Mouse (Mus musculus): Measurements from ENCODE around the gene Krt25. TPM values are rescaled to one million over a fixed set of nuclear protein-coding genes. Genes with fewer than 3 reads are reported as not detected.
A peak's percentile ranks its signal among the peaks of the same experiment; 100 is the strongest.

Gene Krt25
- total RNA-seq, 2 experiments from 2014 or later, result not detected

DNA sequence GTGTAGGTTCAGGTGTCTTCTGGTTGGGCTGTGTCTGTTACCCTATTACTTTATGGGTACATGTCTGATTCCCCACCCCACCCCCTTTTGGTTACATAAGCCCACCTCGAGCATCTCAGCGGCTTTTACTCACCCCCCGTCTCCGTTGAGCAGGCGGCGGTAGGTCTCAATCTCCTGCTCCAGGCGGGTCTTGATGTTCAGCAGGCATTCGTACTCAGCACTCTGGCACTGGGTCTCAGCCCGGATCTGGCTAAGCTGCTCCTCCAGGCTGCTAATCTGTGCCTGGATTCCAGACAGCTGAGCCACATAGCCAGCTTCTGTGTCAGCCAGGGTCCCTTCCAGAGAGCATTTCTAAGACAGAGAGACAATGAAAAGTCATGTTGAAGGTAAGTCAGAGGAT is 41.6 kb downstream of the Krt25 start:
- intact Hi-C loops (cut with DNase I), result no loop called here

DNA sequence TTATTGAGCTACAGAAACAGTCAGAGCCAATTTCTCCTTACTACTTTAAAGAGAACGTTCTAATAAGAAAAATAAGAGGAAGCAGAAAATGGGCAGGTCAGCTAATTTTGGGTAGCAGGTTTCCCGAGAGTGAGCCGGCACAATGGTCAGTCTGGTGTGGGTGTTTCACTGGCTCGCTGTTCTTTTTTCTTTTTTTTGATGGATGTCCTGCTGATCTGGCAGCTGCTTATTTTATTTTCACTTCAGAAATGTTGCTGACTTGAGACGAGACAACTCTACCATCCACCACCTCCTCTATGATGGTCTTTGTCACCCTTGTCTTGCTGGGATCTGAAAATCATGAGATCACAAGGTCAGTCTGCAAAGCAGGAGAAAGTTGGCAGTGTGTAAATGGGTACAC is 42.8 kb downstream of the Krt25 start:
- intact Hi-C loops (cut with DNase I), result no loop called here
- no peak for DNase-seq

More for the DNA sequence above, 41.6 kb downstream of the Krt25 start:
- DNase-seq, result peak; percentile 11 to 22

DNA sequence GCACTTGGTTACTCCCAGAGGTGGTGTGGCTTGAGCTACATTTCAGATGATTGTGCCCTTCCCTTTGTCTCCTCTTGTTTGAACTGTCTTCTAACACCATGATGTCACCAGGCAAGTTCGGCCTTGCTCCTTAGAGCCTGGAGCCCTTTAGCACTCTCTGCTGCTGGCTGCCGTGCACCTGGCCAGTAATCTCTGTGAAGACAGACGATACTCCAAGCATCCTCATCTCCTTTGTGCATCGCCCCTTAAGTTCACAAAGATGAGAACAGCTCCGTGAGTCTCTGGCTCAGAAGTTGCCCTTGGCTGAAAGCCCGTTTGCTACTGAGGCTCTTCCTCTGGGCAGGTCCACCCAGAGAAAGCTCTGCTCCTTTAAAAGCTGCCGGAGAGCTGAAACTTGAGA is 46.0 kb downstream of the Krt25 start:
- DNase-seq, result no peak
- intact Hi-C loops (cut with DNase I), result no loop called here

DNA sequence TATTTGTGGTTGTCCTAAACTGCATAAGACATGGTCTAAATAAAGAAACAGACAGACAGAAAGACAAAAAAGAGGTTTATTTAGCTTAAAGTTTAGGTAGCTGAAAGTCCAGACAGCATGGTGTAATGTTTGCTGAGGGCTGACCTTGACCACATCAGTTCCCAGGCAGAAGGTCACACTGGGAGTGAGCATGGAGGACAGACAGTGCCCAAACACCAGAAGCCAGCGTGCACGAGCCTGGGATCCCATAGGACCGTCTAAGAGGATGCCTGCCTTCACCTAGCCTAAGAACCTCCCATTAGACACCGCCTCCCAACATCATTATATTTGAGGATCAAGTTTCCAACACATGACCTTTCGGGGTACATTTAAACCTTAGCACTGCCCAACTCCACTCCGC is 47.1 kb downstream of the Krt25 start:
- no peak for DNase-seq

DNA sequence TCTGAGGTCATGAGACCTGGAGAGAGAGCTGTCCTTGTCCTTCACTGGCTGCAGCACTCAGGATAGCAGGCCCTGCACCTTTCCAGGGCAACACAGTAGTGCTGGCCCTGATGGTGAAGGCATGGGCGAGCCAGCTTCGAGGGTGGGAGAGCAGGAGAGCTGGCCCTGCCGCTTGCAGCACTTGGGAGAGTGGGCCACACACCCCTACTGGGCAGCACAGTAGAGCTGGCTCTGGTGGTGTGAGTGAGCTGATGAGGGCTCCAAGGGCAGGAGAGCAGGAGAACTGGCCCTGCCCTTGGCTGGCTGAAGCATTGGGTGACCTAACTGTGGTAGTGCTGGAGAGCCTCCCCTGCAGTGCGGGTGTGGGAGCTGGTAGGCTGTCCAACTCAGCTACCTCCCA is 50.0 kb downstream of the Krt25 start:
- no peak for DNase-seq
- intact Hi-C loops (cut with DNase I), result no loop called here

More for the DNA sequence above, 47.1 kb downstream of the Krt25 start:
- intact Hi-C loops (cut with DNase I), result no loop called here

DNA sequence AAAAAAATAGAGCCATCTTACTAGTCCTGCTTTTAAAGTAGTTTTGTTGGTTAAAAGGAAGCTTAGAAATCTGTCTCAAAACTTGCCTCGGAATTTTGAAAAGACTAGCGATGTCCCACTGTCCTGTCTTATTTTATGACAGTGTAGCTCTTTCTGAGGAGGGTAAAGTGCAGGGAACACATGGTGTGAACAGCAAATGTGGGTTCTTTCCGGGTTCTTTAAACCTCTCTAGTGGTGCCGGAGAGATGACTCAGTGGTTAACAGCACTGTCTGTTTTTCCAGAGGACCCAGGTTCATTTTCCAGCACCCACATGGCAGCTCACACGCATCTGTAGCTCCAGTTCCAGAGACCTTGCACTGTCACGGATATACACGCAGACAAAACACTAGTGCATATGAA is 53.6 kb downstream of the Krt25 start:
- intact Hi-C loops (cut with DNase I), result no loop called here
- no peak for DNase-seq

DNA sequence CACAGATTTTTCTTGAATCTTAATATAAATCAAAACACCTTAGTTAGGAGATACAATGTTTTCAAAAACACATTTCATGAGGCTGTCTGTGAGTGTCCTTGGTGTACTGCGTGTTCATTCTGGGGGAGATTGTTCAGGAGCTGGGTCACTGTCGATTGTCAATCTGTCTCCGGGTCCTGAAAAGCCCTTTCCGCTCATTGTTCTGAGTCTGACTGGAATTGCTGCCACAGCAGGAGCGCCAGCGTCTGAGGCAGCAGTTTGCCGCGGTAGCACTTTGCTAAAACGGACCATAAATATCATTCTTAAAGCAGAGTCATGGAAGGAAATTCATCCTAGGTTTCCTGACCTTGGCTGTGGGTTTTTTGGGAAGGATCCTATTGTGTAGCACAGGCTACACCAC is 57.0 kb downstream of the Krt25 start:
- intact Hi-C loops (cut with DNase I), result no loop called here
- peak; percentile 13 to 21 for DNase-seq

Other genes starting within 250 kb of the Krt25 start
- under 1 TPM; 0.12 TPM for gene Tns4, start 233.6 kb downstream of the Krt25 start, total RNA-seq (2021)
- gene Ccr7, start 167.9 kb downstream of the Krt25 start, total RNA-seq (2021), result under 1 TPM; 0.42 to 0.62 TPM
- gene Smarce1, start 91.9 kb downstream of the Krt25 start, total RNA-seq (2021), result 10 to 100 TPM; 68.3 to 76.9 TPM
- gene Krt222, start 78.9 kb downstream of the Krt25 start, total RNA-seq (2021), result 10 to 100 TPM; 12.6 to 18.9 TPM
- gene Krt24, start 37.7 kb downstream of the Krt25 start, total RNA-seq (2021), result not detected
- not detected for gene Krt26, start 15.0 kb upstream of the Krt25 start, total RNA-seq (2021)
- gene Krt27, start 28.2 kb upstream of the Krt25 start, total RNA-seq (2021), result not detected
- not detected for gene Krt28, start 52.0 kb upstream of the Krt25 start, total RNA-seq (2021)
- gene Krt10, start 66.4 kb upstream of the Krt25 start, total RNA-seq (2021), result 1 to 10 TPM; 6.8 to 9.7 TPM
- not detected for gene Krt12, start 99.3 kb upstream of the Krt25 start, total RNA-seq (2021)
- gene Krt20, start 115.2 kb upstream of the Krt25 start, total RNA-seq (2021), result under 1 TPM; 0.26 to 0.30 TPM
- gene Krt23, start 170.2 kb upstream of the Krt25 start, total RNA-seq (2021), result under 1 TPM in 1 of 2 experiments, not detected in 1; 0.17 TPM
- not detected for gene Krt39, start 198.4 kb upstream of the Krt25 start, total RNA-seq (2021)
- not detected for gene Krt40, start 220.2 kb upstream of the Krt25 start, total RNA-seq (2021)
- gene Krtap3-3, start 227.9 kb upstream of the Krt25 start, total RNA-seq (2021), result not detected
- not detected for gene Krtap3-2, start 233.9 kb upstream of the Krt25 start, total RNA-seq (2021)
- not detected for gene Gm11939, start 236.5 kb upstream of the Krt25 start, total RNA-seq (2021)
- gene Krtap3-1, start 243.7 kb upstream of the Krt25 start, total RNA-seq (2021), result not detected